In the genomic region with DNA sequence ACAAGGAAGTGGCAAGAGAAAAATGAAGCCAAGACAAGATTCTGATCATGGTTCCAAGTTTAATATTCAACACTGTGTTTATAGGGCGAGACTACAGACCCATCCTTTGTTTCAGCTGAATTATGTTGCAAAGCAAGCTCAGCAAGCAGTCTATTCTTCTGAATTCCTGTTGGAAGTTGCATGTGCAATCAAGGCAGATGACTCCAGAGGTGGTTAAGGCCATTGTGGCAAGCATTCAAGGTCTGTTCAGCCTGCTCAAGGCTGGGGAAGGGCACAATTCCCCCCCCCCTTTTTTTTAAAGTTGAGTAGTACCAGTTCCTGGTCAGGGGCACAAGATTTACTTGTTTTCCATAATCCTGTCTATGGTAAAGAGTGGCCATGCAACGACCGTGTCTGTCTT, we compare ENCODE assay signal across 14 mouse cellular contexts.
"Had no signal": no experiment of that assay in that cellular context is flagged by ENCODE, and none has a peak within 500 bp of the region (broad histone marks: within the 10 kb centered on the region; RNA-seq: fewer than 3 reads in every experiment).

No protein-coding gene starts in this region.

- H3K27me3 ChIP-seq: midbrain, embryonic 12.5 days; midbrain, embryonic 15.5 days; neural tube, embryonic 12.5 days; stomach, embryonic 15.5 days had no signal

- H3K9ac ChIP-seq: lung, embryonic 14.5 days; midbrain, embryonic 12.5 days; midbrain, embryonic 15.5 days; neural tube, embryonic 12.5 days; stomach, embryonic 15.5 days had no signal

- DNase-seq: lung, adult 18-20 months; lung, embryonic 14.5 days; lung, postnatal 10 days; lung, postnatal 4 days; right cerebral cortex, postnatal 14 days; thymus, adult 2 months; thymus, postnatal 25 days; thymus, postnatal 4 days had no signal

- H3K4me2 ChIP-seq: lung, embryonic 14.5 days; midbrain, embryonic 12.5 days; midbrain, embryonic 15.5 days; neural tube, embryonic 12.5 days; stomach, embryonic 15.5 days had no signal

- ATAC-seq: midbrain, embryonic 15.5 days had no signal

- H3K27ac ChIP-seq: midbrain, embryonic 10.5 days; midbrain, embryonic 12.5 days; midbrain, embryonic 15.5 days; neural tube, embryonic 12.5 days; stomach, embryonic 15.5 days; stomach, postnatal 0 days had no signal

- H3K4me3 ChIP-seq: midbrain, embryonic 10.5 days; midbrain, embryonic 12.5 days; midbrain, embryonic 15.5 days; neural tube, embryonic 12.5 days; stomach, embryonic 15.5 days had no signal

- H3K9me3 ChIP-seq: midbrain, embryonic 10.5 days; midbrain, embryonic 12.5 days; midbrain, embryonic 15.5 days; neural tube, embryonic 12.5 days; stomach, embryonic 15.5 days had no signal

- H3K4me1 ChIP-seq: midbrain, embryonic 10.5 days; midbrain, embryonic 12.5 days; midbrain, embryonic 15.5 days; neural tube, embryonic 12.5 days; stomach, embryonic 15.5 days had no signal

- H3K36me3 ChIP-seq: midbrain, embryonic 10.5 days; midbrain, embryonic 12.5 days; midbrain, embryonic 15.5 days; neural tube, embryonic 12.5 days; stomach, embryonic 15.5 days had no signal
